Mouse (Mus musculus): ENCODE data around the gene Pdzd9. TPM values are rescaled to one million over a fixed set of nuclear protein-coding genes. Genes with fewer than 3 reads are reported as not detected.
"Not testable (repeated sequence)": the region's sequence is repeated elsewhere in the genome, so short reads cannot be mapped to it uniquely, and the experiment has no call there.

Gene Pdzd9
- polyA plus RNA-seq (2015; fragmentation: Nextera tagmentation; extraction: Ambion mirVana), result 0.49 and 0.51 TPM in 2 replicates

- ATAC-seq (ENCODE audit: low FRiP score, low TSS enrichment), result peak; percentile 75; the same call in 1 of the 2 replicates
- WGBS, result 20% methylated on average over 14 of the region's 14 CpGs
- Histone ChIP-seq H3K4me3 (ENCODE audit: low read length) (no peak within 1 kb of the TSS), H3K27me3 (ENCODE audit: insufficient read depth, low read length) (no peaks in the 10 kb centered on the region), H3K4me1 (ENCODE audit: insufficient read depth, low read length) (no peaks in the 10 kb centered on the region), H3K9ac (replicated peaks; ENCODE audit: low read length) (no peak within 1 kb of the TSS), H3K9me3 (ENCODE audit: low read length) (no peaks in the 10 kb centered on the region), H3K36me3 (ENCODE audit: insufficient read depth, low read length) (no peaks in the 10 kb centered on the region), H3K4me2 (replicated peaks; ENCODE audit: low read depth, low read length) (no peak within 1 kb of the TSS), H3K27ac (ENCODE audit: low read length) (no peak within 1 kb of the TSS)
These were observed at the start of gene Pdzd9 for GRCm38 (mm10) chr7:120670153-120670875. Gene Pdzd9 (minus strand): TSS chr7:120670343.

- 62% methylated on average over 2 of the region's 2 CpGs for WGBS
- ATAC-seq (ENCODE audit: low FRiP score, low TSS enrichment), result no peak
These were observed 47.1 kb upstream of the Pdzd9 start for GRCm38 (mm10) chr7:120717261-120717660.

GRCm38 (mm10) chr7:120713951-120714350 is 43.8 kb upstream of the Pdzd9 start:
- H3K4me3 ChIP-seq (ENCODE audit: low read length); H3K27ac ChIP-seq (ENCODE audit: low read length); H3K36me3 ChIP-seq (ENCODE audit: insufficient read depth, low read length); H3K27me3 ChIP-seq (ENCODE audit: insufficient read depth, low read length); H3K9me3 ChIP-seq (ENCODE audit: low read length); H3K4me2 ChIP-seq (replicated peaks; ENCODE audit: low read depth, low read length); ATAC-seq (ENCODE audit: low FRiP score, low TSS enrichment); H3K9ac ChIP-seq (replicated peaks; ENCODE audit: low read length); H3K4me1 ChIP-seq (ENCODE audit: insufficient read depth, low read length): not testable (repeated sequence)
- 91% methylated on average over 11 of the region's 11 CpGs for WGBS

More at GRCm38 (mm10) chr7:120717261-120717660, 47.1 kb upstream of the Pdzd9 start:
- no peak overlapping the region for H3K9ac ChIP-seq (replicated peaks; ENCODE audit: low read length)
- H3K4me3 ChIP-seq (ENCODE audit: low read length), result no peak overlapping the region
- H3K9me3 ChIP-seq (ENCODE audit: low read length), result no peaks in the 10 kb centered on the region
- H3K4me2 ChIP-seq (replicated peaks; ENCODE audit: low read depth, low read length), result no peak overlapping the region
- no peaks in the 10 kb centered on the region for H3K27me3 ChIP-seq (ENCODE audit: insufficient read depth, low read length)
- no peak overlapping the region for H3K27ac ChIP-seq (ENCODE audit: low read length)
- H3K36me3 ChIP-seq (ENCODE audit: insufficient read depth, low read length), result peaks cover 6% of the 10 kb centered on the region; the same call in 1 of the 2 replicates
- H3K4me1 ChIP-seq (ENCODE audit: insufficient read depth, low read length), result 0 out of 2 replicates have a peak, but pooled peaks cover 5% of the 10 kb centered on the region

- Histone ChIP-seq H3K4me2 (replicated peaks; ENCODE audit: low read depth, low read length) (no peak overlapping the region), H3K9me3 (ENCODE audit: low read length) (no peaks in the 10 kb centered on the region), H3K36me3 (ENCODE audit: insufficient read depth, low read length) (0 out of 2 replicates have a peak, but pooled peaks cover 3% of the 10 kb centered on the region), H3K27ac (ENCODE audit: low read length) (no peak overlapping the region), H3K4me3 (ENCODE audit: low read length) (no peak overlapping the region), H3K9ac (replicated peaks; ENCODE audit: low read length) (no peak overlapping the region), H3K4me1 (ENCODE audit: insufficient read depth, low read length) (0 out of 2 replicates have a peak, but pooled peaks cover 5% of the 10 kb centered on the region), H3K27me3 (ENCODE audit: insufficient read depth, low read length) (no peaks in the 10 kb centered on the region)
- no peak for ATAC-seq (ENCODE audit: low FRiP score, low TSS enrichment)
- WGBS, result 90% methylated on average over 2 of the region's 2 CpGs
These were observed 43.1 kb upstream of the Pdzd9 start for GRCm38 (mm10) chr7:120713225-120713624.

- Histone ChIP-seq H3K9me3 (ENCODE audit: low read length) (no peaks in the 10 kb centered on the region), H3K4me2 (replicated peaks; ENCODE audit: low read depth, low read length) (no peak overlapping the region), H3K27me3 (ENCODE audit: insufficient read depth, low read length) (no peaks in the 10 kb centered on the region), H3K4me1 (ENCODE audit: insufficient read depth, low read length) (no peaks in the 10 kb centered on the region), H3K9ac (replicated peaks; ENCODE audit: low read length) (no peak overlapping the region), H3K4me3 (ENCODE audit: low read length) (no peak overlapping the region), H3K36me3 (ENCODE audit: insufficient read depth, low read length) (0 out of 2 replicates have a peak, but pooled peaks cover 3% of the 10 kb centered on the region), H3K27ac (ENCODE audit: low read length) (no peak overlapping the region)
- ATAC-seq (ENCODE audit: low FRiP score, low TSS enrichment), result no peak
- WGBS, result 91% methylated on average over 2 of the region's 2 CpGs
These were observed 41.9 kb upstream of the Pdzd9 start for GRCm38 (mm10) chr7:120712071-120712470.

- Histone ChIP-seq H3K9me3 (ENCODE audit: low read length) (no peaks in the 10 kb centered on the region), H3K4me2 (replicated peaks; ENCODE audit: low read depth, low read length) (no peak overlapping the region)
- WGBS, result 65% methylated on average over 3 of the region's 3 CpGs
These were observed 33.7 kb upstream of the Pdzd9 start for GRCm38 (mm10) chr7:120703888-120704287.

GRCm38 (mm10) chr7:120699586-120699985 is 29.4 kb upstream of the Pdzd9 start:
- no peak overlapping the region for H3K27ac ChIP-seq (ENCODE audit: low read length)
- H3K27me3 ChIP-seq (ENCODE audit: insufficient read depth, low read length), result no peaks in the 10 kb centered on the region
- no peaks in the 10 kb centered on the region for H3K4me1 ChIP-seq (ENCODE audit: insufficient read depth, low read length)
- no peak overlapping the region for H3K4me2 ChIP-seq (replicated peaks; ENCODE audit: low read depth, low read length)
- no peak overlapping the region for H3K4me3 ChIP-seq (ENCODE audit: low read length)
- H3K9me3 ChIP-seq (ENCODE audit: low read length), result no peaks in the 10 kb centered on the region
- ATAC-seq (ENCODE audit: low FRiP score, low TSS enrichment), result no peak
- no peaks in the 10 kb centered on the region for H3K36me3 ChIP-seq (ENCODE audit: insufficient read depth, low read length)
- WGBS, result 83% methylated on average over 6 of the region's 6 CpGs
- H3K9ac ChIP-seq (replicated peaks; ENCODE audit: low read length), result no peak overlapping the region

More at GRCm38 (mm10) chr7:120703888-120704287, 33.7 kb upstream of the Pdzd9 start:
- ATAC-seq (ENCODE audit: low FRiP score, low TSS enrichment), result no peak
- Histone ChIP-seq H3K9ac (replicated peaks; ENCODE audit: low read length) (no peak overlapping the region), H3K4me3 (ENCODE audit: low read length) (no peak overlapping the region), H3K27me3 (ENCODE audit: insufficient read depth, low read length) (no peaks in the 10 kb centered on the region), H3K4me1 (ENCODE audit: insufficient read depth, low read length) (no peaks in the 10 kb centered on the region), H3K36me3 (ENCODE audit: insufficient read depth, low read length) (no peaks in the 10 kb centered on the region), H3K27ac (ENCODE audit: low read length) (no peak overlapping the region)

GRCm38 (mm10) chr7:120696331-120696730 is 26.2 kb upstream of the Pdzd9 start:
- ATAC-seq (ENCODE audit: low FRiP score, low TSS enrichment), result no peak
- H3K4me3 ChIP-seq (ENCODE audit: low read length), result no peak overlapping the region
- peaks cover 3% of the 10 kb centered on the region; the same call in 1 of the 2 replicates for H3K36me3 ChIP-seq (ENCODE audit: insufficient read depth, low read length)
- H3K9ac ChIP-seq (replicated peaks; ENCODE audit: low read length), result no peak overlapping the region
- no peaks in the 10 kb centered on the region for H3K9me3 ChIP-seq (ENCODE audit: low read length)
- WGBS, result 89% methylated on average over 2 of the region's 2 CpGs
- no peaks in the 10 kb centered on the region for H3K27me3 ChIP-seq (ENCODE audit: insufficient read depth, low read length)
- no peak overlapping the region for H3K4me2 ChIP-seq (replicated peaks; ENCODE audit: low read depth, low read length)
- H3K4me1 ChIP-seq (ENCODE audit: insufficient read depth, low read length), result no peaks in the 10 kb centered on the region
- no peak overlapping the region for H3K27ac ChIP-seq (ENCODE audit: low read length)

- Histone ChIP-seq H3K9me3 (ENCODE audit: low read length) (no peaks in the 10 kb centered on the region), H3K27ac (ENCODE audit: low read length) (no peak overlapping the region), H3K4me3 (ENCODE audit: low read length) (no peak overlapping the region), H3K4me1 (ENCODE audit: insufficient read depth, low read length) (no peaks in the 10 kb centered on the region), H3K9ac (replicated peaks; ENCODE audit: low read length) (no peak overlapping the region), H3K36me3 (ENCODE audit: insufficient read depth, low read length) (peaks cover 3% of the 10 kb centered on the region; the same call in 1 of the 2 replicates), H3K27me3 (ENCODE audit: insufficient read depth, low read length) (no peaks in the 10 kb centered on the region), H3K4me2 (replicated peaks; ENCODE audit: low read depth, low read length) (no peak overlapping the region)
- ATAC-seq (ENCODE audit: low FRiP score, low TSS enrichment), result no peak
- 100% methylated on average over 1 of the region's 1 CpGs for WGBS
These were observed 25.5 kb upstream of the Pdzd9 start for GRCm38 (mm10) chr7:120695641-120696040.

GRCm38 (mm10) chr7:120695196-120695595 is 25.1 kb upstream of the Pdzd9 start:
- Histone ChIP-seq H3K4me2 (replicated peaks; ENCODE audit: low read depth, low read length) (no peak overlapping the region), H3K27me3 (ENCODE audit: insufficient read depth, low read length) (no peaks in the 10 kb centered on the region), H3K9me3 (ENCODE audit: low read length) (no peaks in the 10 kb centered on the region), H3K27ac (ENCODE audit: low read length) (no peak overlapping the region), H3K36me3 (ENCODE audit: insufficient read depth, low read length) (peaks cover 3% of the 10 kb centered on the region; the same call in 1 of the 2 replicates), H3K9ac (replicated peaks; ENCODE audit: low read length) (no peak overlapping the region), H3K4me3 (ENCODE audit: low read length) (no peak overlapping the region), H3K4me1 (ENCODE audit: insufficient read depth, low read length) (no peaks in the 10 kb centered on the region)
- no peak for ATAC-seq (ENCODE audit: low FRiP score, low TSS enrichment)
- WGBS, result 25% methylated on average over 6 of the region's 6 CpGs
